Mouse (Mus musculus) left cerebral cortex, postnatal 4 days (tissue): ENCODE measurements around the gene Tnfsfm13. TPM values are rescaled to one million over a fixed set of nuclear protein-coding genes. Genes with fewer than 3 reads are reported as not detected.
"Not testable (repeated sequence)": the region's sequence is repeated elsewhere in the genome, so short reads cannot be mapped to it uniquely, and the experiment has no call there.

ENCODE experiments used
- DNase-seq: peaks from one replicate; pipeline ENCODE4 v3.0.0-alpha.2; 2022
- intact Hi-C: fragments of 180-260 bp; cut with DNase I; formaldehyde crosslinking; loops from one replicate; pipeline ENCODE4 v1.15.1; 2025
- total RNA-seq, 2 experiments: library from RNA; stranded (reverse); gene quantifications; 2 replicates each; pipeline ENCODE4 v1.2.3; 2021

Gene Tnfsfm13
- total RNA-seq, 2 experiments from 2014 or later = 0.30 to 0.97 TPM

DNA sequence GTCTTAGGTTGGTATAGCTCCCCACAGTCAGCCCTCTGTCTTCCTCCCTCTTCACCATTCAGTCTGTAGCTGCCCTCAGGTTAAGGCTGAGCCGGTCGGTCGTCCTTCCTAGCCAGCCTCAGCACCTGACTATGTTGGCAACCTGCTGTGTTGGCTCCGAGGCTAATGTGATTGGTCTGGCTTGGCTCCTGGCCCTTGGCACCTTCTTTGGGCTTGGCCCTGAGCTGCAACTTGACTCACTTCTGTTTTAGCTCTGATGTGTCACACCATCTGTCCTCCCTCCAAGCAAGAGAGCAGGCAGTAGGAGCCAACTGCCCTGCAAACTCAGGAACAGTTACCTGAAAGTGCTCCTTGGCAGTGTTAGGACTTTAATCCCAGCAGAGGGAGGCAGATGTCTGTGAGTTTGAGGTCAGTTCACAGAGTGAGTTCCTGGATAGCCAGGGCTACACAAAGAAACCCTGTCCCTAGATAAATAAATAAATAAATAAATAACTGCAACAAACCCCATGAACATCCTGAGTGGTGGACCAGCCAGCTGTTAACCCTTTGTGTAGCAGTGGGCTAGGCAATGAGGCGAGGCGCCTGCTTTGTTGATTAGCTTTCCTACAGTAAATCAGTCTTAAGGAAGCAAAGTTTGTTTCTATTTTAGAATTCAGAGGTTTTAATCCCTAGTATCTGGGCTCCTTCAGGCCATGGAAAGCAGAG lies 11.0 kb upstream of the Tnfsfm13 start:
- DNase-seq = peak; percentile 94
- intact Hi-C loops = no loop called here

DNA sequence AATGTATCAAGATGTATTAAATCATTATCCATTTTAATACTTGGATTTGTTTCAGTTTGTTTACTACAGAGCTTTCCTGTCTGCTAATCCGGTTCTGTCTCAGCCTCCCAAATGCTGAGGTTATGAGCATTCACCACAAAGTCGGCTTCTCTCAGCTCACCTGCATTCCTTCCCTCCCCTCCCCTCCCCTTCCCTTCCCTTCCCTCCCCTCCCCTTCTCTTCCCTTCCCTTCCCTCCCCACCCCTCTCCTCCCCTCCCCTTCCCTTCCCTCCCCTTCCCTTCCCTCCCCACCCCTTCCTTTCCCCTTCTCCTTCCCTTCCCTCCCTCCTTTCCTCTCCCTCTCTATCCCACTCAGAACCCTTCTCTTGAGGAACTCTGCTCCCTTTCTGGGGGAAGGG lies 8.7 kb upstream of the Tnfsfm13 start:
- intact Hi-C loops = no loop called here
- DNase-seq = no peak

DNA sequence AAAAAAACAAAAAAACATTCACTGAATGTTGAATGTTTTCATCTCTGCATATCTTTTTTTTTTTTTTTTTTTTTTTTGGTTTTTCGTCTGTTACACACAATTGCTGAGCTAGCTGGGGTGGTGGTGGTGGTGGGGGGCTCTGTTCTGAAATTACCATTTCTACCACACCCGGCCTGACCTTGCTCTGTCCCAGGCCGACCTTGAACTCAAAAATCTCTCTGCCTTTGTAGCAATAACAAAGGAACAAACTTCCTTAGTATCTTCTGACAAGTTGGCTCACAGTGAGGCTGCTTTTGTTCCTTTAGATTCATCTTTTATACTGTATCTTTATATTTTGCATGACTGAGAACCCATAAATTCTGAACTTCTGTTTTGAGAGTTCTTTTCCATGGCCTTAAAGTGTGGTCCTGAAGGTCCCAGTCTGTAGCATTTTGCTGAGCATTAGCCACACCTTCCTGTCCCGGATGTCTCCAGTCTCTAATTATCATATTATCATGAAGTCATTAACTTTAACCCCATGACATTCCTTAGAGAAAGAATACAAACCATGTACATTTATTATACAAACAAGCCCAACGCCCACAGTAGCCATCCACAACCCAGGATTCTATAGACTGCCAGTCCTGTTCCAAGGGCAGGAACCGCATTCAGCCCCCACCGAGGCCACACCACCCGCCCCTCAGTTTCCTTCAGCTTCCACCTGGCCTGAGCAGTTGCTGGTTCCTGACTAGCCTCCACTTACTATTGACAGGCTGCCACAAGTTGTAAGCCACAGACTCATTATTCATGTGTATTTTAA lies 8.1 kb upstream of the Tnfsfm13 start:
- intact Hi-C loops = no loop called here
- no peak for DNase-seq

DNA sequence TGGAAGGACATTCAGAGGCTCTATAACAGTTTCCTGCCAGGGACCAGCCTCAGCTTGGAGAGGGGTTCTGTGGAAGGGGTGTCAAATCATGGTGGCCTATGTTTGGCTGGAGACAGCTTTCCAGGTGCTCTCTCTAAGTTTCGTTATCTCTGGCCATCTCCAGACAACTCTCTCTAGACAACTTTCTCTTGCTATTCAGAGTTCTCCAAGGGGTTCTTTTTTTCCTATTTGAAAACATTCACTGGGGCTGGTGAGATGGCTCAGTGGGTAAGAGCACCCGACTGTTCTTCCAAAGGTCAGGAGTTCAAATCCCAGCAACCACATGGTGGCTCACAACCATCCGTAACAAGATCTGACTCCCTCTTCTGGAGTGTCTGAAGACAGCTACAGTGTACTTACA lies 7.5 kb upstream of the Tnfsfm13 start:
- DNase-seq, intact Hi-C loops: not testable (repeated sequence)

DNA sequence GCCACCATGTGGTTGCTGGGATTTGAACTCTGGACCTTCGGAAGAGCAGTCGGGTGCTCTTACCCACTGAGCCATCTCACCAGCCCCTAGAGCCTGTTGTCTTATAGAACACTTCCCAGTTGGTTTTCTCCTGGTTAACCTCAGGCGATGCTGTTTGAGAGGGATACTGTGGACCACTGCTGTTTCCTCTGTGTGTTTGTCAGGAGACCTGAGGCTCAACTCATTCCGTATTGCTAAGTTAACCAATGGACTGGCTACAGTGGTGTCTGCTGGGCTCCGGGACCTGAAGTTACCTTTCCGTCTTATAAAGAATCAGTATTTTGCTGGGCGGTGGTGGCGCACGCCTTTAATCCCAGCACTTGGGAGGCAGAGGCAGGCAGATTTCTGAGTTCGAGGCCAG lies 7.0 kb upstream of the Tnfsfm13 start:
- intact Hi-C loops, DNase-seq: not testable (repeated sequence)

DNA sequence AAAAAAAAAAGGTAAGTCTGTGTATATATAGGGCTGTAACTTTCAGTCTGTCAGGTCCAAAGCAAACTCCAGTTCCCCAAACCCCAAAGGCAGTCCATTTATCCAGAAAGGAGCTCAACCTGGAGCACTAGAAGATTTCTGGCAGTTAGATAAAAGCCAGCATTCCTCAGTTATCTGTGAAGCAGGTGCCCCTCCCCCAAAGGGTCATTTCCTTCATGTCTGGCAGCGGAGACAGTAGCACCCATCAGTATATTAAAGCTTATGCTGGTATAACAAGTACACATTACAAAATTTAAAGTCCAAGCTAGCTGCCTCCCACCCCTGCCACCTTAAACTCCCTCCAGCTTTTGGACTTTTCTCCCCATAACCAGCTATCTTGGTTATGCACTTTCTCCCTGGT lies 3.7 kb upstream of the Tnfsfm13 start:
- intact Hi-C loops = no loop called here
- DNase-seq = no peak

DNA sequence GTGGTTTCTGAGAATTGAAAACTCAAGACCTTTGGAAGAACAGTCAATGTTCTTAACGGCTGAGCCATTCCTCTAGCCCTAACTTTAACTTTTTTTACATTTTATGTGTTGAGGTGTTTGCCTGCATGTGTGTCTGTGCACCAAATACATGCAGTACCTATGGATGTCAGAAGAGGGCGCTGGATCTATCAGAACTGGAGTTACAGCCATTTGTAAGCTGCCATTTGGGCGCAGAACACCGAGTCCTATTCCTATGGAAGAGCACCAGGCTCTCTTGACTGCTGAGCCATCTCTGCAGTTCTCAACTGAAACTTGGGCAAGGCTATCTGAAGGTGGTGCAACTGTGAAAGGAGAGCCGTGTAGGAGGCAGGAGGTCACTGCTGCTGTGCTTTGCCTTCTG lies 2.7 kb upstream of the Tnfsfm13 start:
- intact Hi-C loops = no loop called here

DNA sequence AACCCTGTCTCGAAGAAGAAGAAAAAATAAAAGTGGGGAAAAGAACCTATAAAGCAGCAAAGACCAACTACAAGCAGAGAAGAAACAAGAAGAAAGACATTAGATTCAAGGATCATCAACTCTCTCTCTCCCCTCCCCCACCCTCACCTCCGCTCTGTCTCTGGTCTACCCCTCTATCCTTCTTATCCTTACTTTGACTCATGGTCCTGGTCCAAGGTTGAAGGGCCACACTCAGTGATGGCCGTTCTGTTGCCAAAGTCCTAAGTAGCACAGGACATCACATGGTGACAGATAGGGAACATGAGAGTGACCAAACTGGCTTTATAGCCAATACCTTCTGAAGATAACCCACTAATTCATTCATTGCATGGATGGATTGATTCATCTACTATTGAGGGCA lies 1.5 kb upstream of the Tnfsfm13 start:
- intact Hi-C loops = no loop called here
- no peak for DNase-seq

More for the DNA sequence above, 2.7 kb upstream of the Tnfsfm13 start:
- no peak for DNase-seq

DNA sequence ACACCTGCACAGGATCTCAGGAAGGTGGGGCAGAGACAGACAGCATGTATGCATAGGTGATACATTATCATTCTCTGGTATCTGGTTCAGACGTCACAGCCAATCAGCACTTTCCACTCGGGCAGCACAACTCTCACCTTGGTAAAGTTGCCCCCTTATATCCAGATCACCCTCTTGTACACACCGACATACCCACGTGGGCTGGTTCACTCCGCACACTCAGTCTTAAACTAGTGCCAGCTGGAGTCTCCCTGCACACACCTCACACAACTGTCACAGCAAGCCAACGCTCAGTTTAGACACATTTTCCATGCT lies 895 bp downstream of the Tnfsfm13 start:
- DNase-seq = no peak
- intact Hi-C loops = no loop called here

DNA sequence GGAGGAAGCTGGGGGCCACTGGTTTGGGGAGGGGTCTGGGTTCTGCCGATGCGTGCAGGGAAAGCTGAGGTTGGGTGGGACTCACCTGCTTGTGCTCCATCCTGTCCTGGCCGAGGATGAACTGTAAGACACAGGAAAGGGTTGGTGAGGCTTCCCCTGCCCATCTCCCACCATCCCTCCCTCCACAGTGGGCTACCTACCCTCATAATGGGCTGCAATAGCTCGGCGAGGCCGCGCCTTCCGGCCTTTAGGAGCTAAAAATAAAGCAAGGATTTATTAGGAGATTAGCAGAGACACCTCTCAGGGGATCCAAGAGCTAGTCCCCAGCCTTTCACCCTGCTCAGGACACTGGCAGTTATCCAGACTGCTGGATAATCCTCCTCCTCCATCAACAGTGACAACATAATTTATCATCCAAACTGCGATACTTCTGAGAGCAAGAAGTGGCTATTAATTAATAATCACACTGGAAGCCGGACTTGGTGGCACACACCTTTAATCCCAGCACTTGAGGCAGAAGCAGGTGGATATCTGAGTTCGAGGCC lies 2.4 kb downstream of the Tnfsfm13 start:
- intact Hi-C loops = no loop called here
- no peak for DNase-seq

DNA sequence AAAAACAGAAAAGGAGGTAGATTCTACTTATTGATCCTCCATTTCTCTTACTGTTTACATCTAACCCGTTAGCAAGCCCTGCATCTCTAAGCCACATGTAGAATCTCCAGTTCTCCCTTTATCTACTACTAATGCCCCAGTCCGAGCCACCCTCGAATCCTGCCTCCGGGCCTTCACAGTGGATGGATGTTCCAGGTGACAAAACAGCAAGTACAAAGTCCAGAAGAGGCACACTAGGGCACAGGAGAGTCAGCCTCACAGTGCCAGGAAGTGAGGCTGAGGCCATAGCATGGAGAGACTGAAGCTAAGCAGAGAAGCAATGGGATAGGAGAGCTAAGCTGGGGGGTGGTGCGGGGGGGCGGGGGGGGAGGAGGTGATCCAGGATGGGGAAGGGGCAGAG lies 3.0 kb downstream of the Tnfsfm13 start:
- no peak for DNase-seq
- intact Hi-C loops = no loop called here

DNA sequence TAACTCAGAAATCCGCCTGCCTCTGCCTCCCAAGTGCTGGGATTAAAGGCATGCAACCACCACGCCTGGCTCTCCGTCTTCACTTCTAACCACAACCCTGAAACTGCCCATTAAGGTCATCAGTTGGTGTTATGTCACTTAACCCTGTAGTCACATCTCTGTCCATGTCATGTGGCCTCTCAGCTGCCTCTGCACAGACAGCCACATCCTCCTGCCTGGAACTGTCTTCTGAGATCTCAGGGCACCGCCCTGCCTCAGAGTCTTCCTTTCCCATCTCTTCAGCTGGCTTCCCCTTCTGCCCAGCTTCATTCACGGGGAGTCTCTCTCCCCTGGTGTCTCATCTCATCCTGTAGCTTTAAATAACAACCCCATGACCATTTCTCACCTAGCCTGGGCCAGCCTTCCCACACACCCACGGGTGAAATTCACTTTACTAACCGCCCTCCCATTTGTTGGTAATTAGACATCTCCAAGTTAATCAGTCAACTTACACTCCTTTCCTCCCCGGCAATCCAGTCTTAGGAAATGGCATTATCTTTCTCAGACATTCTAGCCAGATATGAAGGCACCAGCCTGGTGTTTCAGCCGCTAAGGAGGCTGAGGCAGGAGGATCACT lies 3.6 kb downstream of the Tnfsfm13 start:
- intact Hi-C loops = no loop called here
- no peak for DNase-seq

DNA sequence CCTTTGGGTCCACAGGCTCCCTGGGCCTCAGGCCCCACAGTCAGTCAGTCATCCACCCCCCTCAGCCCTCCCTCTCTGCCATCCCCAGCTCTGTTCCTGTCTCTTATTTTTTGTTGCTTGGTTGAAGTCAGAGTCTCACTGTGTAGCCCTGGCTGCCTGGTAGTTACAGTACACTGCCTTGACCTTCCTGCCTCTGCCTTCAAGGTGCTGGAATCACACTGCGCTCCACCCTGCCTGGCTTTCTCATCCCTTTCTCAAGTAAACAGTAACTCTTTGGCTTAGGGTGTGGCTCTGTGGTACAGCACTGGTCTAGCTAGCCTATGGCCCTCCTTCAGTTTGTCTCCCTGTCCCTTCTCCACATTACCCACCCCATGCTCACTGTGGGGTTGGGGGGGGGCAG lies 6.0 kb downstream of the Tnfsfm13 start:
- intact Hi-C loops = no loop called here
- no peak for DNase-seq

DNA sequence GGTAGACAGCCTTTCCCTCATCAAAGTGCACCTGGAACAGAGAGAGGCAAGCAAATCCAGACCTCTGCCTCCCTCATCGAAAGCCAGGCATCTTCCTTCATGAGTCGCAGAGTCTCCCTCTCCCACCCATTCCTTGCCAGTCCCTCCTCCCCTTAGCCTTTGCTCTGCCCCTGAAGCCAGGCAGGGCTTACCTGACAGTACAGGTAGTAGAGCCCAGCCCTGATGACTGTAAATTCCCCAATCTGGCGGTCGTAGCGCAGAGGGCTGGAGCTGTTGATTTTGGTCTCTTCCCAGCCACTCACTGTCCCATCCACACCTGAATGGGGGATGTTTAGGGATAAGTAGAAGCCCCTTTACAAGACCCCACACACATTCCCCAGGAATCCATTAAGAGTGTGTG lies 8.8 kb downstream of the Tnfsfm13 start:
- intact Hi-C loops = no loop called here
- no peak for DNase-seq

DNA sequence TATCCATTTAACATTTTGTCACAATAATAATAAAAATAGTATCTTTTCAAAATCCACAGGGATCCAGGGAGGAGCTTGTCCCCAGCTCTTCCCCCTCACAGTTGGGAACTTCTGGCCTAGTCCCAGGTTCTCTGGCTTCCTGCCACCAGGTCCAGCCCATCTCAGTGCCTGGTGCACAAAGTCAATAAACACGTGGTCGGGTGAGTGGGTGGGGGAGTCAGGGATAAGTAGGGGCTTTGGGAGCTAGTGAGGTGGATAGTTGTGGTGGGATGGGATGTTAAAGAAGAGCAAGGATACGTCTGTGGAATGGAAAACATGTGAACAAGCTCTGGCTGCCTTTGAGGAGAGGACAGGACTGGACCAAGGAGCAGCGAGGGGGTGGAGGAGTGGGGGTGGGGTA lies 9.5 kb downstream of the Tnfsfm13 start:
- intact Hi-C loops = no loop called here
- peak; percentile 84 for DNase-seq

DNA sequence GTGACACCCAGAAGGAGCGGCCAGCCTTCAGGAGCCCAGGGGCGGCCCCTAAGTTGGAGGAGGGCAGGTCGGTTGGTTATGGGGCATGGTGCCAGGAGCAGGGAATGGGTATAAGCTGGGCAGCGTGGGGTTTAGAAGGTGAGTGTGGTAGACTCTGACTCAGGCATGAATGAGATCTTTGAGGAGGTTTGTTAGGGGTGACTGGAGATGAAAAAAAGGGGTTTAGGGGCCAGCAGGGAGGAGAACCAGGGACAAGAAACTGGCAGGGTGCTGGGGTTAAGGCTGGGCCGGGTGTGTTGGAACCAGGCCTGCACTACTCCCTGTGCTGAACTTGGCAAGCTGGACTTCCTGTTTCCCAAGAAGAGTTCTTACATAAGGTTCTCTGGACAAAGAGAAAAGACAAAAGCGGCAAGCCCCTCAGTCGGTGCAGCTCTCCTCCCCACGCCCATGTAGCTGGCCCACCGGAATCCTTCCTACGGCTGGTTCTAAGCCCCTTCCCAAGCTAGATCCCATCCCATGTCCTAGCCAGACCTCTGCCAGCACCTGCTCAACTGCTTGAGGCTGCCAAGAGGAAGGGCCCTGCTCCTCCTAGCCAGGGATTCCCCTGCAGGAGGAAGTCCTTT lies 10.3 kb downstream of the Tnfsfm13 start, which contains the start of gene Tnfsf13:
Gene Tnfsf13 (minus strand): TSS at position 259 of the 623 bp plus-strand sequence.
- intact Hi-C loops = no loop called here
- DNase-seq = peak; percentile 63

DNA sequence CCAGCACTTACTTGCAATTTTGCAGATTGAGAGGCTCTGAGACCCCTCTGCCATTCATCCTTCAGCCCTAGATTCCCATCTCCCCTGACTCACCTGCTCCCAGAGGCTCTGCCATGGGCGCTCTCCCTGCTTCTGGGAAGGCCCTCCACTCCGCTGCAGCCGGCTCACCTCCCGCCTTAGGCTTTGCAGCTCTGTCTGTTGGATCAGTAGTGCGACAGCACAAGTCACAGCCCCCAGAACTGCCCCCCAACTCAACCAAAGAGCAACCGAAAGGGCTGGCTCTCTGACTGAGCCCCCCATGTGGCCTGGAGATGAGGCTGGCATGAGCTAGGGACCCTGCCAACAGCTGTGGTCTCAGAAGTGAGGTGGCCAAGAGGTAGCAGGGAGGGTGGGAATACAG lies 11.0 kb downstream of the Tnfsfm13 start:
- no peak for DNase-seq
- intact Hi-C loops = loop anchor here (5.0 kb wide), 1 partner anchor 72 kb away; the partner anchor contains the start of gene Polr2a

DNA sequence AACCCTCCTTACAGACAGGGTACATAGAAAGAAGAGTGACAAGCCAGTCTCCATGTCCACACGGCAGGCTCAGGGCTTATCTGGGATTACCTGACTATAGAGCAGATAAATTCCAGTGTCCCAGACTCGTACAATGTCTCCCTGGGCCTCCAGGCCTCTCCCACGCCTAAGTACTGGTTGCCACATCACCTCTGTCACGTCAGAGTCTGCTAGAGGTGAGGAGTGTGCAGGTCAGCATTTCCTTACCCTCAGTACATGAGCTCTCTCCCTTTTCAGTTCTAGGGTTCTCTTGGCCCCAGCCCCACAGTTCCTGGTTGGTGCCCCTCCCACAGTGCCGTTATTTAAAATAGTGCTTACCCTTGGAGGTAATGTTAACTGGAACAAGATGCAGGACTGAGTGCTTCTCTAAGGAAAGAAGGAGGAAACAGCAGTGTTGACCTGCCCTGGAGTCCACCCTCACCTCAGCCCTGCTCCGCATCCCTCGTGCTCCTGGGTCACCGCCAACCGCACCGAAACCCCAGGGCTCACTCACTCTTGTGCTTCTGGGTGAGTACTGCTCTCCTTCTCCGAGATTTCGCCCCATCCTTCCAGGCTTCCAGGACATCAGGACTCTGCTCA lies 11.7 kb downstream of the Tnfsfm13 start:
- intact Hi-C loops = loop anchor here (5.0 kb wide), 1 partner anchor 73 kb away; the partner anchor contains the start of gene Polr2a
- no peak for DNase-seq

DNA sequence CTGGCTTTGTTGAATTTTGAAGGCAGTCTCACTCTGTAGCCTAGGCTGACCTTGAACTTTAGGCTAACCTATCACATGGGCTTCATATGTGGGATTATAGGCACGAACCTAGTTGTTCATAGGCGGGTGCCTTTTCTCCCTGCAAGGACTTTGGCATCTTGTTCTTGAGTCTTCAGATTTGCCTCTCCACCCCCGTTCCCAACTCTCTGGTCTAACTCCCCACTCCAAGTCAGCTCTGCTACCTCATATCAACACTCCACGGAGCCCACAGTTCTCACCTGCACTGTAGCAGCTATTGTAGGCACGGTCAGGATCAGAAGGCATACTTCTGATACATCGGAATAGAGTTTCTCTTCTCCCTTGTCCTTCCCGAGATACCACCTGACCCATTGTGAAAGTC lies 12.3 kb downstream of the Tnfsfm13 start:
- intact Hi-C loops = loop anchor here (5.0 kb wide), 1 partner anchor 74 kb away; the partner anchor contains the start of gene Polr2a
- DNase-seq = no peak

DNA sequence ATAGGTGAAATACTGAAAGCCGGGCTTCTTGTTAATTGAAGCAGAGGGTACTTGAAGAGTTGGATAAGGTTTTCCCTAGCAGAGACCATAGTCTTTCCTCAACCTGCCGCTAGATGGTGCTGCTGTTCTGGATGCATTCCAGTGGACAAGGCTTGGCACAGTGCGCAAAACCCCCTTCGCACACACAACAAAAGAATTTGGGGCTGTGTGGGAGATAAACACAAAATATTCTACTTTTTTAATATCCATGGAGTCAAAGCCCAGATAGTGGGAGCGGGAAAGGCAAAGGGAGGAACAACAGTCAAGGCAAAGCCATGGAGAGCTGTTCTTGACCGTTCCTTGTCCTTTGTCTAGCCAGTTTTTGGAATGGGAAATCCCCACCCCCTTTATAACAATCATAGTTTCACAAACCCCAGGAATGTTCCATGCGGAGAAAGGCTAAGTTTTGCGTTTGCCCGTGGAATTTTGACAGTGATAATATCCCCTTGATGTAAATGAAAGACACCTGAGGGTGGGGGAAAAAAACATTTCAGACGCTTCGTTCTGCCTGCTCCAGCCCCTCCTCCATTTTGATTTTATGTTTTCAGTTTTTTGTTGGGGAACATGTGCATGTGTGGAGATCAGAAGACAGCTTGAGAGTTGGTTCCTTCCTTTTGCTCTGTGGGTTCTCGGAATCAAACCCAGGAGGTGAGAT lies 12.9 kb downstream of the Tnfsfm13 start:
- peak; percentile 93 for DNase-seq
- intact Hi-C loops = loop anchor here (5.0 kb wide), 1 partner anchor 74 kb away; the partner anchor contains the start of gene Polr2a
